Mouse (Mus musculus): Measurements from ENCODE around the gene Zfr2. TPM values are rescaled to one million over a fixed set of nuclear protein-coding genes. Genes with fewer than 3 reads are reported as not detected.
"Not testable (repeated sequence)": the region's sequence is repeated elsewhere in the genome, so short reads cannot be mapped to it uniquely, and the experiment has no call there.

The Zfr2 gene
- polyA plus RNA-seq, 1 experiment from 2014 or later, result 5.0 TPM

GRCm38 (mm10) chr10:81200605-81201287 lies 32.2 kb upstream of the Zfr2 start:
- H3K9ac ChIP-seq (ENCODE audit: low read length), result no peak overlapping the region
- no peak overlapping the region for H3K4me3 ChIP-seq (ENCODE audit: low read length)
- H3K9me3 ChIP-seq (ENCODE audit: control insufficient read depth, low read length), result no peaks in the 10 kb centered on the region
- H3K27me3 ChIP-seq (ENCODE audit: control insufficient read depth, insufficient read depth, low read depth, low read length), result peaks cover 15% of the 10 kb centered on the region
- H3K36me3 ChIP-seq (ENCODE audit: control insufficient read depth, insufficient read depth, low read length), result no peaks in the 10 kb centered on the region
- ATAC-seq (ENCODE audit: low read depth), result no peak
- H3K27ac ChIP-seq (ENCODE audit: low read length), result no peak overlapping the region
- WGBS, result 63% methylated on average over 20 of the region's 20 CpGs
- H3K4me2 ChIP-seq (ENCODE audit: low read depth, low read length), result no peak overlapping the region
- H3K4me1 ChIP-seq (replicated peaks; ENCODE audit: control insufficient read depth, insufficient read depth, low read length), result no peaks in the 10 kb centered on the region

GRCm38 (mm10) chr10:81201807-81202758 lies 30.9 kb upstream of the Zfr2 start, which contains the start of gene Nmrk2:
Gene Nmrk2 (minus strand): TSS chr10:81202051.
- Histone ChIP-seq H3K4me2 (ENCODE audit: low read depth, low read length) (no peak within 1 kb of the TSS), H3K4me3 (ENCODE audit: low read length) (no peak within 1 kb of the TSS), H3K9ac (ENCODE audit: low read length) (no peak within 1 kb of the TSS), H3K27ac (ENCODE audit: low read length) (no peak within 1 kb of the TSS), H3K27me3 (ENCODE audit: control insufficient read depth, insufficient read depth, low read depth, low read length) (peaks cover 7% of the 10 kb centered on the region), H3K36me3 (ENCODE audit: control insufficient read depth, insufficient read depth, low read length) (no peaks in the 10 kb centered on the region), H3K4me1 (replicated peaks; ENCODE audit: control insufficient read depth, insufficient read depth, low read length) (no peaks in the 10 kb centered on the region), H3K9me3 (ENCODE audit: control insufficient read depth, low read length) (no peaks in the 10 kb centered on the region)
- WGBS, result 56% methylated on average over 13 of the region's 13 CpGs
- no peak for ATAC-seq (ENCODE audit: low read depth)

- H3K4me3 ChIP-seq (ENCODE audit: low read length), result no peak overlapping the region
- H3K4me1 ChIP-seq (replicated peaks; ENCODE audit: control insufficient read depth, insufficient read depth, low read length), result no peaks in the 10 kb centered on the region
- ATAC-seq (ENCODE audit: low read depth), result no peak
- 55% methylated on average over 8 of the region's 8 CpGs for WGBS
- no peaks in the 10 kb centered on the region for H3K36me3 ChIP-seq (ENCODE audit: control insufficient read depth, insufficient read depth, low read length)
- H3K9me3 ChIP-seq (ENCODE audit: control insufficient read depth, low read length), result no peaks in the 10 kb centered on the region
- no peak overlapping the region for H3K4me2 ChIP-seq (ENCODE audit: low read depth, low read length)
- no peak overlapping the region for H3K9ac ChIP-seq (ENCODE audit: low read length)
- H3K27me3 ChIP-seq (ENCODE audit: control insufficient read depth, insufficient read depth, low read depth, low read length), result peaks cover 3% of the 10 kb centered on the region; the same call in 1 of the 2 replicates
- H3K27ac ChIP-seq (ENCODE audit: low read length), result no peak overlapping the region
These were observed 29.8 kb upstream of the Zfr2 start for GRCm38 (mm10) chr10:81202978-81203720.

GRCm38 (mm10) chr10:81204137-81204536 lies 28.8 kb upstream of the Zfr2 start:
- Histone ChIP-seq H3K27ac (ENCODE audit: low read length) (no peak overlapping the region), H3K9ac (ENCODE audit: low read length) (no peak overlapping the region), H3K27me3 (ENCODE audit: control insufficient read depth, insufficient read depth, low read depth, low read length) (no peaks in the 10 kb centered on the region; the same call in 1 of the 2 replicates), H3K36me3 (ENCODE audit: control insufficient read depth, insufficient read depth, low read length) (no peaks in the 10 kb centered on the region), H3K4me1 (replicated peaks; ENCODE audit: control insufficient read depth, insufficient read depth, low read length) (no peaks in the 10 kb centered on the region), H3K9me3 (ENCODE audit: control insufficient read depth, low read length) (no peaks in the 10 kb centered on the region), H3K4me2 (ENCODE audit: low read depth, low read length) (no peak overlapping the region), H3K4me3 (ENCODE audit: low read length) (no peak overlapping the region)
- ATAC-seq (ENCODE audit: low read depth), result no peak
- 66% methylated on average over 4 of the region's 4 CpGs for WGBS

GRCm38 (mm10) chr10:81210154-81210553 lies 22.8 kb upstream of the Zfr2 start:
- Histone ChIP-seq H3K27ac (ENCODE audit: low read length) (no peak overlapping the region), H3K36me3 (ENCODE audit: control insufficient read depth, insufficient read depth, low read length) (no peaks in the 10 kb centered on the region), H3K4me1 (replicated peaks; ENCODE audit: control insufficient read depth, insufficient read depth, low read length) (no peaks in the 10 kb centered on the region), H3K4me3 (ENCODE audit: low read length) (no peak overlapping the region), H3K27me3 (ENCODE audit: control insufficient read depth, insufficient read depth, low read depth, low read length) (no peaks in the 10 kb centered on the region), H3K4me2 (ENCODE audit: low read depth, low read length) (no peak overlapping the region), H3K9me3 (ENCODE audit: control insufficient read depth, low read length) (peaks cover 5% of the 10 kb centered on the region; the same call in 1 of the 2 replicates), H3K9ac (ENCODE audit: low read length) (no peak overlapping the region)
- ATAC-seq (ENCODE audit: low read depth), result no peak
- WGBS, result 95% methylated on average over 5 of the region's 5 CpGs

- WGBS, result 81% methylated on average over 6 of the region's 6 CpGs
- ATAC-seq (ENCODE audit: low read depth), result no peak
- no peaks in the 10 kb centered on the region for H3K4me1 ChIP-seq (replicated peaks; ENCODE audit: control insufficient read depth, insufficient read depth, low read length)
- no peak overlapping the region for H3K4me2 ChIP-seq (ENCODE audit: low read depth, low read length)
- no peaks in the 10 kb centered on the region for H3K36me3 ChIP-seq (ENCODE audit: control insufficient read depth, insufficient read depth, low read length)
- H3K4me3 ChIP-seq (ENCODE audit: low read length), result no peak overlapping the region
- no peaks in the 10 kb centered on the region for H3K9me3 ChIP-seq (ENCODE audit: control insufficient read depth, low read length)
- no peaks in the 10 kb centered on the region for H3K27me3 ChIP-seq (ENCODE audit: control insufficient read depth, insufficient read depth, low read depth, low read length)
- no peak overlapping the region for H3K27ac ChIP-seq (ENCODE audit: low read length)
- no peak overlapping the region for H3K9ac ChIP-seq (ENCODE audit: low read length)
These were observed 16.7 kb upstream of the Zfr2 start for GRCm38 (mm10) chr10:81216260-81216659.

- 79% methylated on average over 6 of the region's 6 CpGs for WGBS
- Histone ChIP-seq H3K27ac (ENCODE audit: low read length) (no peak overlapping the region), H3K4me3 (ENCODE audit: low read length) (no peak overlapping the region), H3K4me1 (replicated peaks; ENCODE audit: control insufficient read depth, insufficient read depth, low read length) (no peaks in the 10 kb centered on the region), H3K9ac (ENCODE audit: low read length) (no peak overlapping the region), H3K4me2 (ENCODE audit: low read depth, low read length) (no peak overlapping the region), H3K36me3 (ENCODE audit: control insufficient read depth, insufficient read depth, low read length) (no peaks in the 10 kb centered on the region), H3K9me3 (ENCODE audit: control insufficient read depth, low read length) (no peaks in the 10 kb centered on the region), H3K27me3 (ENCODE audit: control insufficient read depth, insufficient read depth, low read depth, low read length) (no peaks in the 10 kb centered on the region)
- ATAC-seq (ENCODE audit: low read depth), result no peak
These were observed 16.1 kb upstream of the Zfr2 start for GRCm38 (mm10) chr10:81216810-81217209.

GRCm38 (mm10) chr10:81217267-81217666 lies 15.7 kb upstream of the Zfr2 start:
- WGBS, result 21% methylated on average over 1 of the region's 1 CpGs

GRCm38 (mm10) chr10:81217964-81218363 lies 15.0 kb upstream of the Zfr2 start:
- whole genome bisulfite sequencing, result 24% methylated on average over 7 of the region's 7 CpGs
- Histone ChIP-seq H3K27ac (ENCODE audit: low read length) (no peak overlapping the region), H3K27me3 (ENCODE audit: control insufficient read depth, insufficient read depth, low read depth, low read length) (no peaks in the 10 kb centered on the region), H3K4me2 (ENCODE audit: low read depth, low read length) (no peak overlapping the region), H3K9ac (ENCODE audit: low read length) (no peak overlapping the region), H3K4me1 (replicated peaks; ENCODE audit: control insufficient read depth, insufficient read depth, low read length) (no peaks in the 10 kb centered on the region), H3K4me3 (ENCODE audit: low read length) (no peak overlapping the region), H3K9me3 (ENCODE audit: control insufficient read depth, low read length) (no peaks in the 10 kb centered on the region), H3K36me3 (ENCODE audit: control insufficient read depth, insufficient read depth, low read length) (no peaks in the 10 kb centered on the region)
- peak; percentile 49 for ATAC-seq (ENCODE audit: low read depth)

More at GRCm38 (mm10) chr10:81217267-81217666, 15.7 kb upstream of the Zfr2 start:
- not testable (repeated sequence) for H3K9ac ChIP-seq (ENCODE audit: low read length); H3K36me3 ChIP-seq (ENCODE audit: control insufficient read depth, insufficient read depth, low read length); H3K27ac ChIP-seq (ENCODE audit: low read length); H3K4me2 ChIP-seq (ENCODE audit: low read depth, low read length); H3K27me3 ChIP-seq (ENCODE audit: control insufficient read depth, insufficient read depth, low read depth, low read length); ATAC-seq (ENCODE audit: low read depth); H3K4me3 ChIP-seq (ENCODE audit: low read length); H3K4me1 ChIP-seq (replicated peaks; ENCODE audit: control insufficient read depth, insufficient read depth, low read length); H3K9me3 ChIP-seq (ENCODE audit: control insufficient read depth, low read length)

Measured in lung, embryonic 16.5 days (tissue).